Mouse (Mus musculus) heart, embryonic 16.5 days (tissue): Measurements from ENCODE around the gene Nt5c3b. TPM values are rescaled to one million over a fixed set of nuclear protein-coding genes. Genes with fewer than 3 reads are reported as not detected.

Experiments used
- ATAC-seq: fragments of 200-750 bp; cut with Nextera tagmentation; replicated peaks from 2 replicates; pipeline ENCODE4 v1.8.0; 2017; ENCODE audit warnings: moderate number of reproducible peaks; ENCODE audit not compliant: insufficient read depth, low FRiP score; ENCODE audit errors: extremely low read depth
- H3K27ac ChIP-seq: fragments of 300-500 bp; sonication (generic); 2 replicates; pipeline ENCODE4 v1.5.1; 2014; ENCODE audit warnings: mild to moderate bottlenecking, low read length, control low read depth, moderate library complexity
- H3K27me3 ChIP-seq: fragments of 300-500 bp; sonication (generic); 2 replicates; pipeline ENCODE4 v1.6.1; 2014; ENCODE audit warnings: low read length, mixed read lengths; ENCODE audit not compliant: control insufficient read depth, insufficient read depth
- H3K36me3 ChIP-seq: fragments of 300-500 bp; sonication (generic); 2 replicates; pipeline ENCODE4 v1.6.1; 2014; ENCODE audit not compliant: control insufficient read depth, insufficient read depth
- H3K4me1 ChIP-seq: fragments of 300-500 bp; sonication (generic); 2 replicates; pipeline ENCODE4 v1.6.1; 2014; ENCODE audit warnings: low read length, mixed read lengths; ENCODE audit not compliant: control insufficient read depth, insufficient read depth
- H3K4me2 ChIP-seq: fragments of 300-500 bp; sonication (generic); 2 replicates; pipeline ENCODE4 v1.6.1; 2014; ENCODE audit warnings: low read depth, mild to moderate bottlenecking, control low read depth, low read length
- H3K4me3 ChIP-seq: fragments of 300-500 bp; sonication (generic); 2 replicates; pipeline ENCODE4 v1.5.1; 2014; ENCODE audit warnings: mild to moderate bottlenecking, control low read depth, low read length
- H3K9ac ChIP-seq: fragments of 300-500 bp; sonication (generic); 2 replicates; pipeline ENCODE4 v1.6.1; 2014; ENCODE audit warnings: low read length, control low read depth
- H3K9me3 ChIP-seq: fragments of 300-500 bp; sonication (generic); replicated peaks from 2 replicates; pipeline ENCODE4 v1.6.1; 2016; ENCODE audit warnings: low read length; ENCODE audit not compliant: control insufficient read depth
- WGBS: fragments of 180-500 bp; shearing (Covaris S2); extraction: QIAGEN DNeasy Blood & Tissue Kit; methylation state at CpG from one replicate; pipeline ENCODE4 v1.1.7; 2014; 5-methylcytosine and 5-hydroxymethylcytosine counted together
- polyA plus RNA-seq: library from polyadenylated mRNA; unstranded; fragments of >200 nt; fragmentation: Nextera tagmentation; extraction: Ambion mirVana; gene quantifications from 2 replicates; pipeline ENCODE4 v1.2.1, GENCODE M21; 2015

The Nt5c3b gene
- polyA plus RNA-seq, 1 experiment from 2014 or later: 110 TPM

- Histone ChIP-seq H3K4me2 (no peak overlapping the region), H3K9ac (no peak overlapping the region), H3K9me3 (no peaks in the 10 kb centered on the region), H3K4me3 (no peak overlapping the region), H3K27me3 (no peaks in the 10 kb centered on the region), H3K27ac (0 out of 2 replicates have a peak overlapping the region, but pooled peaks have one; percentile 17), H3K4me1 (peaks cover 67% of the 10 kb centered on the region), H3K36me3 (no peaks in the 10 kb centered on the region)
- WGBS: 64% methylated on average over 9 of the region's 9 CpGs
- ATAC-seq: no peak
Observed at GRCm38 (mm10) chr11:100399320-100399719, 42.3 kb downstream of the Nt5c3b start.

- no peak overlapping the region for H3K4me3 ChIP-seq
- no peaks in the 10 kb centered on the region for H3K27me3 ChIP-seq
- H3K9me3 ChIP-seq: no peaks in the 10 kb centered on the region
- 90% methylated on average over 7 of the region's 7 CpGs for WGBS
- no peak overlapping the region for H3K27ac ChIP-seq
- H3K4me1 ChIP-seq: peaks cover 67% of the 10 kb centered on the region
- no peak overlapping the region for H3K4me2 ChIP-seq
- no peaks in the 10 kb centered on the region for H3K36me3 ChIP-seq
- H3K9ac ChIP-seq: no peak overlapping the region
- ATAC-seq: no peak
Observed at GRCm38 (mm10) chr11:100398517-100398916, 43.1 kb downstream of the Nt5c3b start.

DNA sequence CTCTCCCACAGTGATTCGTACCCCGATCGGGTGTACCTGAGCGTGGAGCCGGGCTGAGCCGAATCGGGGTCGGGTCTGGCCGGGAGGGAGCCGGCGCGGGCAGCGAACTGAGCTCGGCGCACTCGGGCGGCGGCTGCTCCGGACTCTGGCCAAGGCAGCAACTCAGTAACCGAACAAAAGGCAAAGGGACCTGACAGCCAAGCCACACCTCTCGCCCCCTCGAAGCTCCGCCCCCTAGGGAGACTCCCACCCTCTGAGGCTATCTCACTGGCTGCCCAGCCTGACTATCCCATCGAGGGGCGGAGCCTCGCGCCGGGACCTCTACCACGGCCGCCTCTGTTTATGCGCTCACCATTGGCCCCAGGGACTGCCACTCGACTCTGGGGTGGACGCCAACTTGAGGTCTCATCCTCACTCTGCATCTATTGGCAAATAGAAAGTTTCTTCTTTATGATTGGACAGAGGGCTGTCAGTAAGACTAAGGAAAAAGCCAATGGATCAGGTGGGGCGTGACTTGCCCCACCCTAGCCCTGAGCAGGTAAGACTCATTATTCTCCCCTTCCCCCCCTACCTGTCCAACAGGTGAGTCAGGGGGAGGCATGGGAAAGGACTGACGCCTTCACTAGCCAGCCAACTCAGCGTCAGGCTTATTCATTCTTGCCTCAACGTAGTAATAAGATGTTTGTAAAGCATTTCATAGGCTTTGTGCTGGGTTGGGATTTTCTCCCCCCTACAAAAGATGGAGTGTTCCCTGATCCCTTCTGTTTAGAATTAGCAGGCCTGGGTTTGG, 43.8 kb downstream of the Nt5c3b start, which contains the start of gene Jup:
Gene Jup (minus strand): TSS at position 164 of the 790 bp plus-strand sequence.
- Histone ChIP-seq H3K9ac (peak within 1 kb of the TSS; percentile 88), H3K27me3 (no peaks in the 10 kb centered on the region), H3K4me2 (peak within 1 kb of the TSS; percentile 81), H3K27ac (peak within 1 kb of the TSS; percentile 89), H3K4me3 (peak within 1 kb of the TSS; percentile 76), H3K9me3 (no peaks in the 10 kb centered on the region), H3K4me1 (peaks cover 67% of the 10 kb centered on the region), H3K36me3 (no peaks in the 10 kb centered on the region)
- WGBS: 2% methylated on average over 37 of the region's 37 CpGs
- peak; percentile 95 for ATAC-seq

DNA sequence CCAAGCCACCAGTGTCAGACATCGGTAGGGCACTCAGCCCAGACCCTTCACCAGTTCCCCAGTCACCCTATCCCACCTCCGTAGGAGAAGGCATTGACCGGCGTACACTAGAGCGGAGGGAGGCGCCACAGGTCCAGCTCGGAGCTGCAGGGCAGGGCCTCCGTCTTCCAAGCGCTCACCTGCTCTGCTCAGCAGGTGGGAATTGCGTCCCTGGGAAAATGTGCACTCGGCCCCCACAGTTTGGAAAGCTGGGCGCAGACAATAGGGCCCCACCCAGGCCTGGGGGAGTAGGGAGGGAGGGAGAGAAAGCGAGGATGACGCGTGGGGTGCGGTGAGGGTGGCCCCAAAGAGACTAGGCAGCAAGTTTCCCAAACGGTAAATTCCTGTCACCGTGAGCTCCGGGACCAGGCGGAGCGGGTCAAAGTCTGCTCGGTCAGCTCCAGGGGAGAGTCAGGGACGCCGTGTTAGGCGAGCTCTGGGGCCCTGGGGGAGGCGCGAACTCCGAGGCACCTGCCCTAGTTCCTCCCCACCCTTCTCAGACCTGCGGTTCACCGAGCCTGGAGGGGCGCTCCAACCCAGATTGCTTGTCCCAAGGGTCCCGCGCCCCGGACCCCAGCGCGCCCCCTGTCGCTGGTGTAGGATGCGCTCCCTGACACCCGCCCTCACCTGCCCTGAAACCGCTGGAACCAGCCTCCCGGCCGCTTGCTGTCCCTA, 44.6 kb downstream of the Nt5c3b start:
- Histone ChIP-seq H3K27ac (peak overlapping the region; percentile 89), H3K4me2 (peak overlapping the region; percentile 81), H3K4me3 (peak overlapping the region; percentile 76), H3K4me1 (peaks cover 66% of the 10 kb centered on the region), H3K36me3 (no peaks in the 10 kb centered on the region), H3K27me3 (no peaks in the 10 kb centered on the region), H3K9me3 (no peaks in the 10 kb centered on the region), H3K9ac (peak overlapping the region; percentile 88)
- 1% methylated on average over 42 of the region's 42 CpGs for WGBS
- ATAC-seq: peak; percentile 12

GRCm38 (mm10) chr11:100395861-100396631, 45.6 kb downstream of the Nt5c3b start:
- H3K9me3 ChIP-seq: no peaks in the 10 kb centered on the region
- peak overlapping the region; percentile 76 for H3K4me3 ChIP-seq
- ATAC-seq: no peak
- H3K27me3 ChIP-seq: no peaks in the 10 kb centered on the region
- 9% methylated on average over 17 of the region's 17 CpGs for WGBS
- H3K9ac ChIP-seq: peak overlapping the region; percentile 88
- peaks cover 67% of the 10 kb centered on the region for H3K4me1 ChIP-seq
- H3K36me3 ChIP-seq: no peaks in the 10 kb centered on the region
- H3K27ac ChIP-seq: peak overlapping the region; percentile 89
- H3K4me2 ChIP-seq: peak overlapping the region; percentile 81

- peaks cover 68% of the 10 kb centered on the region for H3K4me1 ChIP-seq
- peak overlapping the region; percentile 76 for H3K4me3 ChIP-seq
- peak overlapping the region; percentile 81 for H3K4me2 ChIP-seq
- no peaks in the 10 kb centered on the region for H3K9me3 ChIP-seq
- H3K9ac ChIP-seq: peak overlapping the region; percentile 88
- H3K36me3 ChIP-seq: no peaks in the 10 kb centered on the region
- peak overlapping the region; percentile 89 for H3K27ac ChIP-seq
- no peaks in the 10 kb centered on the region for H3K27me3 ChIP-seq
- ATAC-seq: no peak
- WGBS: 10% methylated on average over 11 of the region's 11 CpGs
Observed at GRCm38 (mm10) chr11:100395200-100395599, 46.4 kb downstream of the Nt5c3b start.

- Histone ChIP-seq H3K4me1 (peaks cover 68% of the 10 kb centered on the region), H3K27me3 (no peaks in the 10 kb centered on the region), H3K36me3 (no peaks in the 10 kb centered on the region), H3K9ac (peak overlapping the region; percentile 88), H3K27ac (peak overlapping the region; percentile 89), H3K4me2 (peak overlapping the region; percentile 81), H3K4me3 (peak overlapping the region; percentile 76), H3K9me3 (no peaks in the 10 kb centered on the region)
- 57% methylated on average over 5 of the region's 5 CpGs for WGBS
- ATAC-seq: no peak
Observed at GRCm38 (mm10) chr11:100394353-100395074, 47.1 kb downstream of the Nt5c3b start.

DNA sequence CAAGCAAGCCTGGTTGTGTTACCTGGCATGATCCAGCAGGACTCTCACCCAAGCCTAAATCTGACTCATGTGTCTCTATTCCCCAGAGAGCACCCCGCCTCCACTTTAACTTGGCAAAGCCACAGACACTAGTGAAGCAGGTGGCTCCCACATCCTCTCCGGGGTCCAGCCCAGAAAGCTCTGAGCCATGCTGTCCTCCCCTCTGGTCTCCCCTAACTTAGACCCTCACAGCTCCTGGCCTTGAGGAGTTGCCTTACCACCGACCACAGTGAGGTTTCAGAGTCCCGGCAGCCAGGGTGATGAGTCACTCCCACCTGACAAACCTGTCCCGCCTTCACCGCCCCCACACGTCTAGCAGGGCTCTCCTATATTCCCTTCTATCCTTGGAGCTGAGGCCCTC, 47.9 kb downstream of the Nt5c3b start:
- peak overlapping the region; percentile 41; the same call in 1 of the 2 replicates for H3K9ac ChIP-seq

More for the DNA sequence above, 47.9 kb downstream of the Nt5c3b start:
- ATAC-seq: no peak
- Histone ChIP-seq H3K4me3 (no peak overlapping the region), H3K27me3 (no peaks in the 10 kb centered on the region), H3K9me3 (no peaks in the 10 kb centered on the region), H3K4me1 (peaks cover 75% of the 10 kb centered on the region), H3K27ac (0 out of 2 replicates have a peak overlapping the region, but pooled peaks have one; percentile 7), H3K4me2 (peak overlapping the region; percentile 35; the same call in 1 of the 2 replicates), H3K36me3 (no peaks in the 10 kb centered on the region)
- WGBS: 39% methylated on average over 7 of the region's 7 CpGs
